8 mouse cellular contexts compared by ENCODE assay signal in genomic region chr9:28247742-28248503, GRCm38 (mm10).
DNase-seq lines count a peak whose midpoint lies in the region; ATAC-seq and TF ChIP-seq lines count a peak whose summit lies in the region.
"Had no signal": no experiment of that assay in that cellular context is flagged by ENCODE, and none has a peak within 500 bp of the region (broad histone marks: within the 10 kb centered on the region; RNA-seq: fewer than 3 reads in every experiment).

No protein-coding gene starts in this region.

- H3K27ac ChIP-seq in forebrain, embryonic 15.5 days (replicated peaks), result no peak overlapping the region
- H3K27ac ChIP-seq: embryonic facial prominence, embryonic 12.5 days had no signal

- TF ChIP-seq CTCF in lung, adult 2 months (IDR thresholded peaks at IDR 0.05; ENCODE audit: insufficient read depth, low read length), result 0 out of 2 replicates have a peak, but pooled peaks have one; percentile 9

- no peaks in the 10 kb centered on the region for H3K4me1 ChIP-seq in lung, adult 2 months (ENCODE audit: control insufficient read depth, insufficient read depth, low read length)
- no peaks in the 10 kb centered on the region for H3K4me1 ChIP-seq in forebrain, embryonic 15.5 days
- H3K4me1 ChIP-seq: embryonic facial prominence, embryonic 12.5 days had no signal

- H3K27me3 ChIP-seq in forebrain, embryonic 15.5 days, result no peaks in the 10 kb centered on the region
- H3K27me3 ChIP-seq: embryonic facial prominence, embryonic 12.5 days had no signal

- no peaks in the 10 kb centered on the region for H3K36me3 ChIP-seq in forebrain, embryonic 15.5 days
- H3K36me3 ChIP-seq: embryonic facial prominence, embryonic 12.5 days had no signal

- peak; percentile 61 for ATAC-seq in forebrain, embryonic 15.5 days (replicated peaks)

- H3K9ac ChIP-seq in forebrain, embryonic 15.5 days (replicated peaks), result no peak overlapping the region
- H3K9ac ChIP-seq: embryonic facial prominence, embryonic 12.5 days had no signal

- no peaks in the 10 kb centered on the region for H3K9me3 ChIP-seq in forebrain, embryonic 15.5 days
- H3K9me3 ChIP-seq: embryonic facial prominence, embryonic 12.5 days had no signal

- no peak overlapping the region for H3K4me3 ChIP-seq in lung, adult 2 months (replicated peaks; ENCODE audit: extremely low read depth, low read depth, low read length)
- no peak overlapping the region for H3K4me3 ChIP-seq in forebrain, embryonic 15.5 days
- H3K4me3 ChIP-seq: embryonic facial prominence, embryonic 12.5 days had no signal

- H3K4me2 ChIP-seq in forebrain, embryonic 15.5 days (replicated peaks), result no peak overlapping the region
- H3K4me2 ChIP-seq: embryonic facial prominence, embryonic 12.5 days had no signal

- TF ChIP-seq POLR2A in lung, adult 2 months (IDR thresholded peaks at IDR 0.05; ENCODE audit: borderline replicate concordance, extremely low read depth, low read depth, low read length), result no peak

- 57% methylated on average over 7 of the region's 7 CpGs for WGBS in lung, adult 2 months
- 61% methylated on average over 7 of the region's 7 CpGs for WGBS in forebrain, embryonic 15.5 days

- no peak for DNase-seq in lung, adult 2 months
- no peak for DNase-seq in lung, adult 18-20 months
- peak; percentile 23 to 50 for DNase-seq in cerebellum, adult 18-20 months
- peak; percentile 15 for DNase-seq in neural tube, embryonic 10.5 days (ENCODE audit: extremely low spot score, low spot score)
- no peak for DNase-seq in spleen, adult 12 weeks (ENCODE audit: low spot score)
- no peak for DNase-seq in ovary, postnatal 10 days (ENCODE audit: low spot score)

Comparison
In these comparisons a context has a peak if more than half of its experiments do, and no peak if none do; other contexts are left out.
1. DNase-seq: peak in cerebellum, adult 18-20 months (2 of 2) and neural tube, embryonic 10.5 days (single experiment); none in lung, adult 2 months (single experiment), lung, adult 18-20 months (0 of 2), spleen, adult 12 weeks (single experiment) and ovary, postnatal 10 days (single experiment).